ENCODE assay signal across 20 mouse cellular contexts in the genomic region with DNA sequence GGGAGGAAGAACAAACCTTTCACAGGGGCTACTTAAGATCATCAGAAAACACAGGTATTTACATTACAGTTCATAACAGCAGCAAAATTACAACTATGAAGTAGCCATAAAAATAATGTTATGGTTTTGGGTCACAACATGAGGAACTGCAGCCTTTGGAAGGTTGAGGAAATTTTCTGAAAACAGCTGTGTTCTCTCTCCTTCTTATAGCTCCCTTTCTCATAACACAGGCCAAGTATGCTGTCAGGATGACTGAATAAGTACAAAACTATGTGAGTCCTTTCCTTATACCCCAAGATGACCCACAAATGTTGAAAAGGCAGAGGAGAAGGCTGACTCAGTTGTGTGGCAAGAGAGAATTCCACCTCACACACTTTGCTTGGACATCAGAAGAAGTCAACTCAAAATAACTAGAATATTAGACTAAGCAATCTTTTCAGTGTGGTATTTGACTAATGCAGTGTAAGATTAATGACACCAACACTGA.
"Had no signal": no experiment of that assay in that cellular context is flagged by ENCODE, and none has a peak within 500 bp of the region (broad histone marks: within the 10 kb centered on the region; RNA-seq: fewer than 3 reads in every experiment).

No protein-coding gene starts in this region.

- H3K9me3 ChIP-seq: liver, embryonic 13.5 days; megakaryocyte, embryonic 14.5 days; midbrain, embryonic 10.5 days; neural tube, embryonic 12.5 days; neural tube, embryonic 15.5 days had no signal

- H3K4me3 ChIP-seq: left cerebral cortex, adult 2 months; liver, embryonic 13.5 days; megakaryocyte, embryonic 14.5 days; midbrain, embryonic 10.5 days; neural tube, embryonic 12.5 days; neural tube, embryonic 15.5 days had no signal

- ATAC-seq: intestine, postnatal 0 days had no signal

- H3K9ac ChIP-seq: liver, embryonic 13.5 days; neural tube, embryonic 12.5 days; neural tube, embryonic 15.5 days had no signal

- DNase-seq: kidney, adult 2 months; kidney, postnatal 14 days; kidney, postnatal 4 days; layer of hippocampus, adult 9-11 months; layer of hippocampus, postnatal 36 days; liver, embryonic 13.5 days; lung, adult 2 months; lung, postnatal 36 days; midbrain, embryonic 14.5 days; retina, postnatal 1 day; right cerebral cortex, postnatal 25 days; spleen, adult 18-20 months; thymus, adult 18-20 months; thymus, postnatal 36 days had no signal

- H3K4me2 ChIP-seq: liver, embryonic 13.5 days; neural tube, embryonic 12.5 days; neural tube, embryonic 15.5 days had no signal

- H3K27ac ChIP-seq: left cerebral cortex, adult 2 months; liver, embryonic 13.5 days; midbrain, embryonic 10.5 days; neural tube, embryonic 12.5 days; neural tube, embryonic 15.5 days had no signal

- H3K27me3 ChIP-seq: liver, embryonic 13.5 days; megakaryocyte, embryonic 14.5 days; neural tube, embryonic 12.5 days; neural tube, embryonic 15.5 days had no signal

- H3K36me3 ChIP-seq: liver, embryonic 13.5 days; midbrain, embryonic 10.5 days; neural tube, embryonic 12.5 days; neural tube, embryonic 15.5 days had no signal

- H3K4me1 ChIP-seq: liver, embryonic 13.5 days; megakaryocyte, embryonic 14.5 days; midbrain, embryonic 10.5 days; neural tube, embryonic 12.5 days had no signal
